Mouse (Mus musculus) retina, adult 2 months (tissue): Measurements from ENCODE around the gene Epop.

Experiments
- DNase-seq: peaks from one replicate; pipeline ENCODE4 v3.0.0-alpha.2; 2012; ENCODE audit warnings: low read depth, low spot score

The Epop gene

GRCm38 (mm10) chr11:97628568-97629518 is 659 bp downstream of the Epop start:
- DNase-seq, result no peak

GRCm38 (mm10) chr11:97628303-97628567 is 1.3 kb downstream of the Epop start:
- DNase-seq, result no peak

GRCm38 (mm10) chr11:97627556-97628302 is 1.8 kb downstream of the Epop start:
- DNase-seq, result no peak

- DNase-seq, result no peak
Observed at GRCm38 (mm10) chr11:97626850-97627249, 2.7 kb downstream of the Epop start.

GRCm38 (mm10) chr11:97626431-97626830 is 3.1 kb downstream of the Epop start:
- no peak for DNase-seq

GRCm38 (mm10) chr11:97625551-97625950 is 4.0 kb downstream of the Epop start:
- no peak for DNase-seq

GRCm38 (mm10) chr11:97623166-97623565 is 6.3 kb downstream of the Epop start:
- DNase-seq, result no peak

GRCm38 (mm10) chr11:97622440-97622839 is 7.1 kb downstream of the Epop start:
- peak; percentile 58 for DNase-seq

- DNase-seq, result peak; percentile 34
Observed at GRCm38 (mm10) chr11:97619391-97619795, 10.1 kb downstream of the Epop start.

GRCm38 (mm10) chr11:97618368-97618767 is 11.1 kb downstream of the Epop start:
- DNase-seq, result no peak

GRCm38 (mm10) chr11:97615276-97615675 is 14.2 kb downstream of the Epop start:
- no peak for DNase-seq

- no peak for DNase-seq
Observed at GRCm38 (mm10) chr11:97611076-97611475, 18.4 kb downstream of the Epop start.

- no peak for DNase-seq
Observed at GRCm38 (mm10) chr11:97609743-97610142, 19.8 kb downstream of the Epop start.

GRCm38 (mm10) chr11:97608933-97609332 is 20.6 kb downstream of the Epop start:
- DNase-seq, result no peak

GRCm38 (mm10) chr11:97607056-97607725 is 22.3 kb downstream of the Epop start:
- DNase-seq, result no peak

GRCm38 (mm10) chr11:97603891-97604290 is 25.6 kb downstream of the Epop start:
- DNase-seq, result no peak

- DNase-seq, result no peak
Observed at GRCm38 (mm10) chr11:97602223-97602622, 27.3 kb downstream of the Epop start.

GRCm38 (mm10) chr11:97599104-97599503 is 30.4 kb downstream of the Epop start:
- DNase-seq, result no peak

GRCm38 (mm10) chr11:97597945-97598691 is 31.4 kb downstream of the Epop start:
- no peak for DNase-seq

- no peak for DNase-seq
Observed at GRCm38 (mm10) chr11:97594136-97594535, 35.4 kb downstream of the Epop start.

GRCm38 (mm10) chr11:97591910-97592309 is 37.6 kb downstream of the Epop start:
- no peak for DNase-seq
